In the genomic region with DNA sequence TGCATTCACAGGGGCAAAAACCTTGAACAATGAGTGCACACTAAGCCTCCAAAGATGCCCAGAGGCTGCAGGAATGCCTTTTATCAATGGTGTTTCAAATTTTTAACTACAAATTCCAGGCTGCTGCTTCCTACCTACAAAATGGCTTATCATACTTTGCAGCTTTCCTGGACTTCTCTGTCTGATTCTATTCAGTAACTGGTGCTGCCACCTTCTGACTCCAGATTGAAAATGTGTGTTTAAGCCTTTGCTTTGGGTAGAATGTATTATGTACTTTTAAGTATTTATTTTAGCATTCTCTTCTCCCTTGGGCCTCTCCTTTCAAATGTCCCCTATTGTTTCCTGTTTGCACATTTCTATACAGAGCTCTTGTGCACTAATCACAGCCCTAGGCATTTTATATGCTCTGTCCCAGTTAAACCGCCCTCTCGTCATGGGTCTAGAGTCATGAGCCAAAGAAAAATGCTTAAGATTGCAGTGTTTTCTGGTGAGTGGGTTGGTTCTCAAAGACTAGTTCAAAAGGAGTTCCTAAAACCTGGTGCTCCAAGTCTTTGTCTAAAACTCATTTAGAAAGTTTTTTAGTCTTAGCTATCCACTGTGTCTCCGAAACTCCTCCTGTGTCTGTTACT, we compare ENCODE assay signal across 9 mouse cellular contexts.
DNase-seq lines count a peak whose midpoint lies in the region; ATAC-seq and TF ChIP-seq lines count a peak whose summit lies in the region.
"Had no signal": no experiment of that assay in that cellular context is flagged by ENCODE, and none has a peak within 500 bp of the region (broad histone marks: within the 10 kb centered on the region; RNA-seq: fewer than 3 reads in every experiment).

No protein-coding gene starts in this region.

- H3K4me1 ChIP-seq in midbrain, postnatal 0 days (ENCODE audit: insufficient read depth, low read length): no peaks in the 10 kb centered on the region
- no peaks in the 10 kb centered on the region for H3K4me1 ChIP-seq in forebrain, embryonic 10.5 days
- H3K4me1 ChIP-seq: embryonic facial prominence, embryonic 12.5 days had no signal

- ATAC-seq in midbrain, postnatal 0 days (ENCODE audit: low FRiP score): no peak

- no peak overlapping the region for H3K9ac ChIP-seq in midbrain, postnatal 0 days (replicated peaks; ENCODE audit: low read length, poor library complexity, severe bottlenecking)
- H3K9ac ChIP-seq: embryonic facial prominence, embryonic 12.5 days had no signal

- H3K27me3 ChIP-seq in midbrain, postnatal 0 days (ENCODE audit: insufficient read depth, low read length): no peaks in the 10 kb centered on the region
- H3K27me3 ChIP-seq in forebrain, embryonic 10.5 days (ENCODE audit: poor library complexity, severe bottlenecking): no peaks in the 10 kb centered on the region
- H3K27me3 ChIP-seq: embryonic facial prominence, embryonic 12.5 days had no signal

- H3K9me3 ChIP-seq in midbrain, postnatal 0 days (ENCODE audit: low read length): no peaks in the 10 kb centered on the region
- H3K9me3 ChIP-seq in forebrain, embryonic 10.5 days: no peaks in the 10 kb centered on the region
- H3K9me3 ChIP-seq: embryonic facial prominence, embryonic 12.5 days had no signal

- H3K27ac ChIP-seq in midbrain, postnatal 0 days (ENCODE audit: low read depth, low read length): no peak overlapping the region
- no peak overlapping the region for H3K27ac ChIP-seq in forebrain, embryonic 10.5 days
- H3K27ac ChIP-seq: embryonic facial prominence, embryonic 12.5 days had no signal

- TF ChIP-seq CTCF in midbrain, postnatal 0 days (IDR thresholded peaks at IDR 0.05): peak; percentile 75

- WGBS in midbrain, postnatal 0 days: 82% methylated on average over 3 of the region's 3 CpGs
- WGBS in forebrain, embryonic 10.5 days: 70% methylated on average over 3 of the region's 3 CpGs

- no peak overlapping the region for H3K4me3 ChIP-seq in midbrain, postnatal 0 days (ENCODE audit: low read depth, low read length)
- no peak overlapping the region for H3K4me3 ChIP-seq in forebrain, embryonic 10.5 days
- H3K4me3 ChIP-seq: embryonic facial prominence, embryonic 12.5 days had no signal

- DNase-seq in kidney, postnatal 10 days: peak; percentile 8
- no peak for DNase-seq in kidney, postnatal 25 days
- peak; percentile 16 to 36 for DNase-seq in cerebellum, adult 18-20 months
- DNase-seq in embryo, embryonic 11 days: peak; percentile 23
- peak; percentile 78 for DNase-seq in midbrain, postnatal 0 days (ENCODE audit: low spot score)
- DNase-seq in adipocyte (ENCODE audit: low spot score): no peak
- no peak for DNase-seq in urinary bladder, postnatal 25 days (ENCODE audit: low spot score)
- no peak for DNase-seq in forebrain, embryonic 10.5 days (ENCODE audit: extremely low spot score, low spot score)

- H3K4me2 ChIP-seq in midbrain, postnatal 0 days (ENCODE audit: low read depth, low read length, poor library complexity, severe bottlenecking): no peak overlapping the region
- H3K4me2 ChIP-seq: embryonic facial prominence, embryonic 12.5 days had no signal

- no peaks in the 10 kb centered on the region for H3K36me3 ChIP-seq in midbrain, postnatal 0 days (ENCODE audit: insufficient read depth, low read length)
- H3K36me3 ChIP-seq in forebrain, embryonic 10.5 days (replicated peaks): no peaks in the 10 kb centered on the region
- H3K36me3 ChIP-seq: embryonic facial prominence, embryonic 12.5 days had no signal

Comparison
In these comparisons a context has a peak if more than half of its experiments do, and no peak if none do; other contexts are left out.
1. DNase-seq: peak in kidney, postnatal 10 days (single experiment), cerebellum, adult 18-20 months (2 of 2), embryo, embryonic 11 days (single experiment) and midbrain, postnatal 0 days (single experiment); none in kidney, postnatal 25 days (0 of 2), adipocyte (single experiment), urinary bladder, postnatal 25 days (single experiment) and forebrain, embryonic 10.5 days (single experiment).